Mouse (Mus musculus) lung, adult 2 months (tissue): ENCODE results near the gene Rps6kc1.

ENCODE experiments used
- CTCF ChIP-seq: fragments of 200-500 bp; IDR thresholded peaks from 2 replicates; pipeline ENCODE4 v1.5.1; 2011; ENCODE audit warnings: mild to moderate bottlenecking, low read length, control low read depth; ENCODE audit not compliant: insufficient read depth
- POLR2A ChIP-seq: fragments of 200-500 bp; IDR thresholded peaks from 2 replicates; pipeline ENCODE4 v1.6.1; 2011; ENCODE audit warnings: low read depth, mild to moderate bottlenecking, control low read depth, low read length, borderline replicate concordance; ENCODE audit errors: extremely low read depth

DNA sequence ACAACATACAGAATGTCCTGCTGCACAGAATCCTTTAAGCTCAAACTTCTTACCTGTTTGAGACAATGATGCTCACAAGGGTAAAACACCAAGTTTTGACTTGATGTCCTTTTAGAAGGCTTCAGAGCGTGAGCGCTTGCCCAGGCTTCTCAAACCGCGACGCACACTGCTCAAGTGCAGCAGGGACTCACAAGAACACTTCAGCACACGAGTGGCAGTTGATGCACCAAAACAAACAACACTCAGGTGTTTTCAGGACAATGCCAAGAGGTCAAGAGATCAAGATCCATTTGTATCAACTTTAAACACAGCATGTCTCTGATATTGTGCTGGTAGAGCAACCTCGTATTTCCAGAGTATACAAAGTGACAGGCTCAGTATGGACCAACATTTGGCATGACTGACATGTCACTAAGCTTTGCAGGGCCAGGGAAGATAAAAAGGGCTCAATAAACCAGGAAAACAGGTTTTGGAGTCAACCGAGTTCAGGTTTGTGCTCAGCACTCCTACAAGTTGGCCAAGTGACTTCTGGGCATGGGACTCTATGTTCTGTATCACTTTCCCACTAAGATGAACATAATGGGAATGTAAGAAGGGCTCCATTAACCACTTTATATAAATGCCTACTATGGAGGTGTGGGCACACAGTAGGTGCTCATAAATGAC, 78.5 kb downstream of the Rps6kc1 start:
- TF ChIP-seq CTCF, result no peak
- no peak for TF ChIP-seq POLR2A
